Mouse (Mus musculus) forebrain, postnatal 0 days (tissue): ENCODE measurements around the gene Jmjd8. TPM values are rescaled to one million over a fixed set of nuclear protein-coding genes. Genes with fewer than 3 reads are reported as not detected.

Experiments used
- ATAC-seq: fragments of 200-750 bp; cut with Nextera tagmentation; 2 replicates; pipeline ENCODE4 v1.8.0; 2017; ENCODE audit warnings: mild to moderate bottlenecking, moderate library complexity
- DNase-seq: peaks from one replicate; pipeline ENCODE4 v3.0.0-alpha.2; 2015
- H3K27ac ChIP-seq: fragments of 300-500 bp; sonication (generic); 2 replicates; pipeline ENCODE4 v1.5.1; 2014; ENCODE audit warnings: low read depth, mild to moderate bottlenecking, antibody characterized with exemption, low read length, moderate library complexity, mixed read lengths
- H3K27me3 ChIP-seq: fragments of 300-500 bp; sonication (generic); 2 replicates; pipeline ENCODE4 v1.6.1; 2014; ENCODE audit warnings: mild to moderate bottlenecking, low read length, mixed read lengths; ENCODE audit not compliant: insufficient read depth
- H3K36me3 ChIP-seq: fragments of 300-500 bp; sonication (generic); 2 replicates; pipeline ENCODE4 v1.6.1; 2014; ENCODE audit warnings: mild to moderate bottlenecking, moderate library complexity; ENCODE audit not compliant: insufficient read depth
- H3K4me1 ChIP-seq: fragments of 300-500 bp; sonication (generic); 2 replicates; pipeline ENCODE4 v1.6.1; 2014; ENCODE audit warnings: antibody characterized with exemption; ENCODE audit not compliant: insufficient read depth
- H3K4me2 ChIP-seq: fragments of 300-500 bp; sonication (generic); 2 replicates; pipeline ENCODE4 v1.6.1; 2014; ENCODE audit warnings: low read depth, mild to moderate bottlenecking, moderate library complexity
- H3K4me3 ChIP-seq: fragments of 300-500 bp; sonication (generic); 2 replicates; pipeline ENCODE4 v1.5.1; 2014; ENCODE audit warnings: low read depth, low read length, mixed read lengths
- H3K9ac ChIP-seq: fragments of 300-500 bp; sonication (generic); 2 replicates; pipeline ENCODE4 v1.6.1; 2014; ENCODE audit warnings: mild to moderate bottlenecking
- H3K9me3 ChIP-seq: fragments of 300-500 bp; sonication (generic); 2 replicates; pipeline ENCODE4 v1.6.1; 2016; ENCODE audit warnings: low read length
- CTCF ChIP-seq: sonication (generic); IDR thresholded peaks from 2 replicates; pipeline ENCODE4 v1.5.1; 2016; ENCODE audit warnings: antibody characterized with exemption, control low read depth, low read depth
- WGBS: fragments of 180-500 bp; shearing (Covaris S2); extraction: QIAGEN DNeasy Blood & Tissue Kit; methylation state at CpG from one replicate; pipeline ENCODE4 v1.1.7; 2014; 5-methylcytosine and 5-hydroxymethylcytosine counted together
- polyA plus RNA-seq: library from polyadenylated mRNA; unstranded; fragments of >200 nt; fragmentation: Nextera tagmentation; extraction: Ambion mirVana; gene quantifications from 2 replicates; pipeline ENCODE4 v1.2.1, GENCODE M21; 2015
- total RNA-seq: library from RNA; depleted of rRNA; stranded (reverse); fragments of >200 nt; gene quantifications from 2 replicates; pipeline ENCODE4 v1.2.3, GENCODE M21; 2014

The Jmjd8 gene
- total and polyA plus RNA-seq, 2 experiments from 2014 or later = 49.5 to 52.2 TPM

DNA sequence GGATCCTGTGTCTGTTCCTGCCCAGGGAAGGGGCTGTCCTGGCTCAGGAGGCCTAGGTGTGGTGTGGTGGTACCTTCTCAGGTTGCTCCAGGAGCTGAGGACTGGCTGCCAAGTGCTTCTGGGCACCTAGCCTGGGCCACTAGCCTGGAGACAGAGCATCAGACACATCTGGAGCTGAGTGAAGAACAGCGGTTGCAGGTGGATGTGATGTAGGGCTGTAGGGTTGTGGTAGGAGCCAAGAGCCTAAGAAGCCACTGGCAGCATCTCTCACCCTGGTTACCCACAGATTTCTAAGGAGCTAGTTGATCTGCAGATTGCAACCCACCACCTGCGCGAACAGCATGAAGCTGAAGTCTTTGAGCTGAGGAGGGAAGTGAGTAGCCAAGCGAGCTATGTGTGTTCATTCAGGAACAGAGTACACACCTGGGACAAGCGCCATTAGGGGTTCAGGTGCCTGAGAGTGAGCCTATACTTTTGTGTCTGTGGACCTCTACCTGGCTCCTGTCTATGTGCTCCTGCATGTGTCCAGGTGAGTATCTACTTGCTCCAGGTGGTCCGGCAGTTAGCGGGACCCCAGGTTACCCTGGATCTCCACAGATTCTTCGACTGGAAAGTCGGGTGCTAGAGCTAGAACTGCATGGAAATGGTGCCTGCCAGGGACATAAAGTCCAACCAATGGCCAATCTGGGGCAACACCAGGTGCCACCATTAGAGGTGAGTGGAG is 41.7 kb upstream of the Jmjd8 start:
- DNase-seq (no peak), ATAC-seq (no peak)
- peaks cover 36% of the 10 kb centered on the region for H3K36me3 ChIP-seq
- no peak overlapping the region for H3K27ac ChIP-seq
- no peak overlapping the region for H3K4me3 ChIP-seq
- TF ChIP-seq CTCF = no peak
- no peaks in the 10 kb centered on the region for H3K9me3 ChIP-seq
- no peak overlapping the region for H3K9ac ChIP-seq
- peaks cover 6% of the 10 kb centered on the region for H3K4me1 ChIP-seq
- H3K27me3 ChIP-seq = no peaks in the 10 kb centered on the region
- 93% methylated on average over 9 of the region's 9 CpGs for whole genome bisulfite sequencing
- no peak overlapping the region for H3K4me2 ChIP-seq

DNA sequence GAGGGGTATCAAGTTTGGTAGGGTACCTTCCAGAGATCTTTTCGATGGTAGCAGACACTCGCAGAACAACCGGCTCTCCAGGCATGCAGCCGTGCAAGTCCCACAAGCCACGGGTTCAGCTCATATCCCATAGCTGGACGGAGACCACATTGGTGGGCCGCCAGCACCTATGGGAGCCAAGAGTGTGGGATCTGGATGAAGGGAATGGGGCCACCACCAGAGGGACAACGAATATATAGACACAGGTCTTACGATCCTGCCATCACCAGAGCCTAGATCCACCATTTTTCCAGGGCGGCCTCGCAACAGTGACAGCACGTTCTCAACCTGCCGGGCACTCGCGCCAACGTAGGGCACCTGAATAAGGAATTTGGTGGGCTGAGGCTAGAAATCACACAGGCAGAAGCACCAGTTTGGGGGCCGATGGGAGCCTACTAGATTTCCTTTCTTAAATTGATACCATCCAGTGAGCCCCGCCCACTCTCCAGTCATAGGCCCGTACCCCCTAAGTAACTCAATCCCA is 37.3 kb upstream of the Jmjd8 start:
- DNase-seq (no peak), ATAC-seq (peak; percentile 23)
- H3K4me1 ChIP-seq = peaks cover 11% of the 10 kb centered on the region
- H3K27ac ChIP-seq = peak overlapping the region; percentile 91
- 22% methylated on average over 19 of the region's 19 CpGs for WGBS
- peak; percentile 27 for TF ChIP-seq CTCF
- peaks cover 14% of the 10 kb centered on the region for H3K36me3 ChIP-seq
- H3K4me3 ChIP-seq = peak overlapping the region; percentile 87
- H3K27me3 ChIP-seq = peaks cover 3% of the 10 kb centered on the region; the same call in 1 of the 2 replicates
- H3K9me3 ChIP-seq = no peaks in the 10 kb centered on the region
- H3K4me2 ChIP-seq = peak overlapping the region; percentile 96
- H3K9ac ChIP-seq = peak overlapping the region; percentile 86

DNA sequence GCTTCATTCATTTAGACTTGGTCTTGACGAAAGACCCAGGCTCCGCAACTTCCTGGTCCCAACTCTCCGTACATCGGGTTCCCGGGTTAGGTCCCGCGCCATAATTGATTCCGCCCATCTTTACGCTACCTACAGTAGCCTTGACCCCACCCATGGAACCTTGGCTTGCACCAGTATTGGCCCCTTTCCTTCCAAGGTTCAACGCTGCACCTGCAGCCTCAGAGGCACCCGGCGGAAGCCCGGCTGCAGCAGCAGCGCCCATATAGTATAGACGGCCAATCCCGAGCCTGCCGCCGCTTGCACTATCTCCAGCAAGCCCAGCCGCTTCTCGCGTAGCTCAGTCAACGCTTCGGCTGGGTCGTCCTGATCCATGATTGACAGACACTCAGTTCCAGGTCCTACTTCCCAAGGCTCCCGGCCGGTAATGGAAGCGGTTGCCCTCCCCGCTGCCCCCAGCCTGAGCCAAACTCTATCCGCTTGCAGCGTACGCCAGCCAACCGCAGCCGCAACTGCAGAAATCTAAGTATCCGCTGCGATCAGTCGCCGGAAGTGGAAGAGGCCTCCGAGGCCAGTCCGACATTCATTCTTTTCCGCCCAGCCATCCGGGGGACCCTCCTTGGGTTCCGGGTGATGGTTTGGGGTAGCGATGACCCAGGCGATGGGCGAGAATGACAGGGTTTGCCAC is 36.7 kb upstream of the Jmjd8 start:
- Histone ChIP-seq H3K27ac (peak overlapping the region; percentile 91), H3K4me2 (peak overlapping the region; percentile 96), H3K9ac (peak overlapping the region; percentile 86), H3K9me3 (no peaks in the 10 kb centered on the region), H3K4me3 (peak overlapping the region; percentile 87), H3K36me3 (peaks cover 14% of the 10 kb centered on the region), H3K27me3 (peaks cover 6% of the 10 kb centered on the region; the same call in 1 of the 2 replicates), H3K4me1 (peaks cover 11% of the 10 kb centered on the region)
- DNase-seq (peak; percentile 91), ATAC-seq (peak; percentile 79)
- WGBS = under 1% methylated on average over 45 of the region's 45 CpGs
- TF ChIP-seq CTCF = no peak

DNA sequence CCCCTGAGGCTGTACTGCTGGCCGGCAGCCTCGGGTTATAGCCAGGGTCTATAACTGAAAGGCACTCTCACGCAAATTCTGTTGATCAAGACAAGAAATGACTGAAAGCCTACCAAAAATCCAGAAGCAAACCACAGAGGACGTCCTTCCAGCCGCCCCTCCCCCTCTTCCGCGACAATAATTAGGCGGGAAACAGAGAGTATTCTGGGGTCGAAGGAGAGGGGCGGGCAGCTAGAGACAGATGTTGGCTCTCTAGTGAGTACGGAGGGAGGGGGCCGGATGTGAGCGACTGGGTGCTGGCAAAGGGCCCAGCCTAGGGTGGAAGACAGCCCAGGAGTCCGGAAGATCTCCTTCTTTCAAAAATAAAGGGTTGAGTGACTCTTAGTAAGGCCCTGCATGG is 36.1 kb upstream of the Jmjd8 start, which contains the start of gene Fam173a:
Fam173a (minus strand) TSS at position 287 of the 400 bp plus-strand sequence.
- peaks cover 11% of the 10 kb centered on the region for H3K4me1 ChIP-seq
- no peak for TF ChIP-seq CTCF
- peak within 1 kb of the TSS; percentile 87 for H3K4me3 ChIP-seq
- H3K9me3 ChIP-seq = no peaks in the 10 kb centered on the region
- peaks cover 6% of the 10 kb centered on the region; the same call in 1 of the 2 replicates for H3K27me3 ChIP-seq
- peak within 1 kb of the TSS; percentile 91 for H3K27ac ChIP-seq
- WGBS = under 1% methylated on average over 14 of the region's 14 CpGs
- H3K9ac ChIP-seq = peak within 1 kb of the TSS; percentile 86
- DNase-seq (peak; percentile 79), ATAC-seq (peak; percentile 53)
- H3K36me3 ChIP-seq = peaks cover 10% of the 10 kb centered on the region
- H3K4me2 ChIP-seq = peak within 1 kb of the TSS; percentile 96

DNA sequence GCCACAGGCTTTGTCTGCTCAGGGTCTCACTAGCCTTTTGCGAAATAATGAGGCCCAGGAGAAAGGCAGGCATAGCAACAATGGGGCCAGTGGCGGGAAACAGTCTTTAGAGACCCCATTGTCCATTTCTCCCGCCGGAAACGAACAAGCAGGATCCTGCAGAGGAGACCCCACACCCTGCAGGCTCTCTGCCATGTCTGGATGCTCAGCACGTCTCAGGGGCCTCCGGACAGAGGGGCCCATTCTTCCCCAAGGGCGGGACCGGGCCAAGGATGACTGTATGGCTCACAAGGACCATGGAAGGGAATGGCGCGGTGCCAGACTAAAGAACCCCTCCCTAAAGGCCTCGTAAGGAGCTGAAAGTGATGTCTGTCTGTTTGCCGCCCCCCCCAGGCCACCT is 34.5 kb upstream of the Jmjd8 start:
- no peak overlapping the region for H3K9ac ChIP-seq
- ATAC-seq (no peak), DNase-seq (no peak)
- H3K4me3 ChIP-seq = no peak overlapping the region
- H3K27ac ChIP-seq = peak overlapping the region; percentile 91
- TF ChIP-seq CTCF = no peak
- H3K4me1 ChIP-seq = peaks cover 11% of the 10 kb centered on the region
- H3K36me3 ChIP-seq = 0 out of 2 replicates have a peak, but pooled peaks cover 6% of the 10 kb centered on the region
- WGBS = 6% methylated on average over 13 of the region's 13 CpGs
- peaks cover 6% of the 10 kb centered on the region; the same call in 1 of the 2 replicates for H3K27me3 ChIP-seq
- H3K4me2 ChIP-seq = 0 out of 2 replicates have a peak overlapping the region, but pooled peaks have one; percentile 13
- no peaks in the 10 kb centered on the region for H3K9me3 ChIP-seq

DNA sequence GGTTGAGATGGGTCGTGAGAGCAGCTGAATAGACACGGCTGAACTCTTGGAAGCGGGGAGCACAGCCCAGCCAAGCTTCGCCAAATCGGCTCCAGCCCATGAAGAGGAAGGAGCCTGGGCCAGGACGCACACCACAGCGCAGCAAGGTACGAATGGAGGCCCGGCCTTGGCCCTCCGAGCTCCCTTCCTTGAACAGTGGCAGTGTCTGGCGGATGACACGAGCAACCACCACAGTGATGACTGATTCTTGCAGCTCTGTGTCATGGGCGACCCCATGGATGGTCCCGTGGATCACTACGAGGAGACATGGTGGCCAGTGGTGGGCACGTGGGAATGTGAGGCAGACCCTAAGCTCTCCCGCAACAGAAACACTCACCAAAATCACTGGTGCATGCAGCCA is 33.7 kb upstream of the Jmjd8 start:
- DNase-seq (no peak), ATAC-seq (no peak)
- peaks cover 6% of the 10 kb centered on the region; the same call in 1 of the 2 replicates for H3K27me3 ChIP-seq
- H3K4me3 ChIP-seq = no peak overlapping the region
- no peak for TF ChIP-seq CTCF
- H3K4me2 ChIP-seq = peak overlapping the region; percentile 64
- H3K36me3 ChIP-seq = no peaks in the 10 kb centered on the region
- H3K4me1 ChIP-seq = peaks cover 11% of the 10 kb centered on the region
- no peak overlapping the region for H3K9ac ChIP-seq
- H3K27ac ChIP-seq = peak overlapping the region; percentile 41; the same call in 1 of the 2 replicates
- no peaks in the 10 kb centered on the region for H3K9me3 ChIP-seq
- WGBS = 53% methylated on average over 17 of the region's 17 CpGs
